Comparison of ENCODE assay signal across 24 mouse cellular contexts in the genomic region with DNA sequence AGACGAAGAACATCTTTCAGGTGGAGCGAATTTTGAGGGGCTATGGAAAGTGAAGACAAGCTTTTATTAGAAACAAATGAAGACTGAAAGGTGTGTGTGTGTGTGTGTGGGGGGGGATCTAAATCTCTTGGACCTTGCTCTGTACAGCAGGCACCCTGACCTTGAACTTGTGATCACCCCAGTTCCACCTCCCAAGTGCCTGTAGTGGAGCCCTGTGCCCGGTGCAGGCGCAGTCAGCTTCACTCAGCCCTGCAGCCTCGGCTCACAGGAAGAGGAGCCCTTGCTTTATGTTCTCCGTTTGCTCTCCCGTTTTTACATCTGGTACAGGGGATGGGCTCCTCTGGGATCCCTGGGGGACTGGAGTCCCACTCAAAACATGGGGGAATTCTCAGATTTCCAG.
"Had no signal": no experiment of that assay in that cellular context is flagged by ENCODE, and none has a peak within 500 bp of the region (broad histone marks: within the 10 kb centered on the region; RNA-seq: fewer than 3 reads in every experiment).

No protein-coding gene starts in this region.

- ATAC-seq: hindbrain, embryonic 16.5 days; inflammation-experienced regulatory T-cells, adult 6 months; intestine, embryonic 15.5 days; intestine, postnatal 0 days had no signal

- H3K27ac ChIP-seq: gastrocnemius, adult 2 months; heart, embryonic 13.5 days; heart, embryonic 15.5 days; hindbrain, embryonic 10.5 days; hindbrain, embryonic 12.5 days; hindbrain, embryonic 14.5 days; intestine, embryonic 15.5 days; layer of hippocampus, adult 2 months; left cerebral cortex, adult 2 months; limb, embryonic 10.5 days; limb, embryonic 12.5 days; liver, embryonic 13.5 days had no signal

- H3K36me3 ChIP-seq: heart, embryonic 13.5 days; heart, embryonic 15.5 days; hindbrain, embryonic 10.5 days; hindbrain, embryonic 12.5 days; intestine, embryonic 15.5 days; limb, embryonic 10.5 days; limb, embryonic 12.5 days; liver, embryonic 13.5 days had no signal

- H3K27me3 ChIP-seq: heart, embryonic 13.5 days; heart, embryonic 15.5 days; hindbrain, embryonic 12.5 days; intestine, embryonic 15.5 days; limb, embryonic 12.5 days had no signal

- H3K4me3 ChIP-seq: gastrocnemius, adult 2 months; heart, embryonic 13.5 days; heart, embryonic 15.5 days; hindbrain, embryonic 10.5 days; hindbrain, embryonic 12.5 days; intestine, embryonic 15.5 days; layer of hippocampus, adult 2 months; left cerebral cortex, adult 2 months; limb, embryonic 10.5 days; limb, embryonic 12.5 days; liver, embryonic 13.5 days had no signal

- H3K9me3 ChIP-seq: heart, embryonic 15.5 days; intestine, embryonic 15.5 days; limb, embryonic 10.5 days; liver, embryonic 13.5 days had no signal

- DNase-seq: gastrocnemius, adult 2 months; gastrocnemius, postnatal 10 days; gastrocnemius, postnatal 25 days; heart, postnatal 4 days; kidney, adult 18-20 months; kidney, adult 8-10 months; kidney, postnatal 10 days; kidney, postnatal 25 days; kidney, postnatal 4 days; liver; liver, embryonic 13.5 days had no signal
